In the genomic region with DNA sequence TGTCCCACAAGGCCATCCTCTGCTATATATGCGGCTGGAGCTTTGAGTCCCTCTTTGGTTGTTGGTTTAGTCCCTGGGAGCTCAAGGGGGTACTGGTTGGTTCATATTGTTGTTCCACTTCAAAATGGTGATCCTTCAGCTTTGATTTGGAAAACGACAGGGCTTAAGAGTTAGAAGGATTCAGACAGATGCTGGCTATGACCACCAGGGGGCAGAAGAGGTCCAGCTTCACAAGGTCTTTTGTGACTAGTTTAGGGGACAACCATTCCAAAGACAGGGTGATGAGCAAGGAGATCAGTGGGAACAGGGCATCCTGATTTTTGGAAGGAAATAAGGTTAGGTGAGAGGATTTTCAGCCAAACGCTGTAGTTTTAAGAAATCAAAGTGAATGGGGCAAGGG, we compare ENCODE assay signal across 9 mouse cellular contexts.
DNase-seq lines count a peak whose midpoint lies in the region; ATAC-seq and TF ChIP-seq lines count a peak whose summit lies in the region.
"Had no signal": no experiment of that assay in that cellular context is flagged by ENCODE, and none has a peak within 500 bp of the region (broad histone marks: within the 10 kb centered on the region; RNA-seq: fewer than 3 reads in every experiment).

No protein-coding gene starts in this region.

- H3K4me3 ChIP-seq in E14TG2a.4 (replicated peaks; ENCODE audit: low read length) = no peak overlapping the region
- H3K4me3 ChIP-seq: limb, embryonic 12.5 days had no signal

- H3K9me3 ChIP-seq in E14TG2a.4 (ENCODE audit: low read length) = no peaks in the 10 kb centered on the region
- H3K9me3 ChIP-seq: limb, embryonic 12.5 days had no signal

- no peak for ATAC-seq in frontal cortex, adult (ENCODE audit: low TSS enrichment)

- H3K27me3 ChIP-seq in E14TG2a.4 (ENCODE audit: insufficient read depth, low read length) = no peaks in the 10 kb centered on the region
- H3K27me3 ChIP-seq: limb, embryonic 12.5 days had no signal

- TF ChIP-seq CTCF in E14TG2a.4 (conservative IDR thresholded peaks at IDR 0.05; ENCODE audit: low read length) = peak; percentile 78

- no peaks in the 10 kb centered on the region for H3K4me1 ChIP-seq in E14TG2a.4 (replicated peaks; ENCODE audit: low read depth, low read length)

- DNase-seq in frontal cortex, adult 2 months (ENCODE audit: extremely low spot score in 1 of 2, low spot score in 1 of 2) = peak; percentile 42 to 87
- peak; percentile 51 for DNase-seq in cerebellum, adult 9-10 months
- peak; percentile 60 to 74 for DNase-seq in frontal cortex, postnatal 36 days (ENCODE audit: low spot score in 2 of 2)
- peak; percentile 37 for DNase-seq in layer of hippocampus, adult 9-10 months (ENCODE audit: low spot score)
- DNase-seq in lung, postnatal 36 days = peak; percentile 53
- DNase-seq in testis, postnatal 14 days (ENCODE audit: low spot score) = peak; percentile 41

- H3K36me3 ChIP-seq in E14TG2a.4 (ENCODE audit: insufficient read depth, low read length) = no peaks in the 10 kb centered on the region
- H3K36me3 ChIP-seq: limb, embryonic 12.5 days had no signal
